Mouse (Mus musculus) neural tube, embryonic 12.5 days (tissue): ENCODE results near the gene Pimreg. TPM values are rescaled to one million over a fixed set of nuclear protein-coding genes. Genes with fewer than 3 reads are reported as not detected.

Source experiments
- ATAC-seq: fragments of 200-750 bp; cut with Nextera tagmentation; 2 replicates; pipeline ENCODE4 v1.8.0; 2017; ENCODE audit warnings: low read depth, mild to moderate bottlenecking, moderate TSS enrichment, moderate library complexity; ENCODE audit not compliant: low FRiP score
- H3K27ac ChIP-seq: fragments of 300-500 bp; sonication (generic); 2 replicates; pipeline ENCODE4 v1.5.1; 2016
- H3K27me3 ChIP-seq: fragments of 300-500 bp; sonication (generic); replicated peaks from 2 replicates; pipeline ENCODE4 v1.6.1; 2016; ENCODE audit warnings: mild to moderate bottlenecking
- H3K36me3 ChIP-seq: fragments of 300-500 bp; sonication (generic); 2 replicates; pipeline ENCODE4 v1.6.1; 2016; ENCODE audit warnings: mild to moderate bottlenecking
- H3K4me1 ChIP-seq: fragments of 300-500 bp; sonication (generic); 2 replicates; pipeline ENCODE4 v1.6.1; 2016
- H3K4me2 ChIP-seq: fragments of 300-500 bp; sonication (generic); replicated peaks from 2 replicates; pipeline ENCODE4 v1.6.1; 2016; ENCODE audit warnings: mild to moderate bottlenecking
- H3K4me3 ChIP-seq: fragments of 300-500 bp; sonication (generic); 2 replicates; pipeline ENCODE4 v1.5.1; 2016
- H3K9ac ChIP-seq: fragments of 300-500 bp; sonication (generic); 2 replicates; pipeline ENCODE4 v1.6.1; 2016; ENCODE audit warnings: mild to moderate bottlenecking
- H3K9me3 ChIP-seq: fragments of 300-500 bp; sonication (generic); 2 replicates; pipeline ENCODE4 v1.6.1; 2016; ENCODE audit warnings: mild to moderate bottlenecking
- WGBS: fragments of 180-500 bp; shearing (Covaris S2); methylation state at CpG from one replicate; pipeline ENCODE4 v1.1.7; 2016; 5-methylcytosine and 5-hydroxymethylcytosine counted together
- polyA plus RNA-seq: library from polyadenylated mRNA; unstranded; fragments of >200 nt; fragmentation: Nextera tagmentation; extraction: Ambion mirVana; gene quantifications from 2 replicates; pipeline ENCODE4 v1.2.1, GENCODE M21; 2016

Pimreg gene
- polyA plus RNA-seq, 1 experiment from 2014 or later, result 116 TPM

DNA sequence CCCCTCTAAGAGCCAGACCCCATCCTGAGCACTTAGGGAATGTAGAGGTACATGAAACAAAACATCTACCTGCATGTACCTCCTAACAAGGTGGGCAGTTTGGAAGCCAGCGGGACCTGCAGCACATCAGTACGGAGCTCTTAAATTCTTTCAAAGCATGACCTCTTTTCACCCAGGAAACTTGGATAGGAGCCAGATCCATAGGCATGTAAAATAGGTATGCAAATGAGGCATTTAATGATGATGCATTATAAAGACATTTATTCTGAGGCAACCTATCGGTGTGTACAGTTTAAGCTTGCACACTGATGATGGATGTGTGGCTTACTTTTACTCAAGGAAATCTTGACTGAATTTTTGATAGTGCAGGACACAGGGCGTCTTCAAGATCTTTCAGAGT is 27.2 kb upstream of the Pimreg start:
- Histone ChIP-seq H3K27me3 (no peaks in the 10 kb centered on the region), H3K4me2 (no peak overlapping the region), H3K4me1 (peaks cover 10% of the 10 kb centered on the region), H3K4me3 (no peak overlapping the region), H3K9ac (no peak overlapping the region), H3K36me3 (no peaks in the 10 kb centered on the region), H3K9me3 (no peaks in the 10 kb centered on the region), H3K27ac (no peak overlapping the region)
- no peak for ATAC-seq
- 57% methylated on average over 4 of the region's 4 CpGs for WGBS

DNA sequence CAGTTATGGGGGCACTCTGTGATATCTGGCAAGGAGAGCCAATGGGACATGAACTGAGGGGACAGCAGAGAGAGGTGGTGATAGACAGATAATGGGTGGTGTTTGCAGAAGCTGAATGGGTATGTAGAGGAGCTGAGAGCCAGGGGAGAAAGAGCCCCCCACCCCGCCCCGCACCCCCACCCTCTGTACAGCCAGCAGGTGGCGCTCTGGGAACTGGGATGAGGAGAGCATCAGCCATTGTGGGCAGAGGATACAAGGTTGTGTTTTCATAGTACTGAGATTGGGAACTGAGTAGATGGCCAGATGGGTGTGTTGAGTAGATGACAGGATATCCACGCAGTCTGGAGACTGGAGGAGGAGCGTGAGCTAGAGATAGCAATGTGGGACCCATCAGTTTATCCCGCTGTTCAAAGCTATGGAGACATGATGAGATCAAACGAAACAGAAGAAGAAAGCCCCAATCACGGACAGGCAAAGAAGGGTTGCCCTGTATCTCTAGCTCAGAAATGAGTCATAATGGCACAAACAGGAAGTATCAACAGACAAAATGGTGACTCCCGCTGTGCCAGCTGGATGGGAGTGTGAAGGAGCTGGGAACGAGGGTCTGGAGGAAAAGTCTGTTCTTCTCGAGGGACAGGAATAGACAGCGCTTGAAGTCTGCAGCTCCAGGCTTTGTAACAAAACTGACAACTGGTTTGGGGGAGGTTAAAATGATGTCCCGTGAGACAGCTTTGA is 25.1 kb upstream of the Pimreg start:
- Histone ChIP-seq H3K4me2 (no peak overlapping the region), H3K27me3 (no peaks in the 10 kb centered on the region), H3K4me1 (peaks cover 2% of the 10 kb centered on the region), H3K27ac (no peak overlapping the region), H3K36me3 (no peaks in the 10 kb centered on the region), H3K9me3 (no peaks in the 10 kb centered on the region), H3K9ac (no peak overlapping the region), H3K4me3 (no peak overlapping the region)
- no peak for ATAC-seq
- 85% methylated on average over 13 of the region's 13 CpGs for WGBS

DNA sequence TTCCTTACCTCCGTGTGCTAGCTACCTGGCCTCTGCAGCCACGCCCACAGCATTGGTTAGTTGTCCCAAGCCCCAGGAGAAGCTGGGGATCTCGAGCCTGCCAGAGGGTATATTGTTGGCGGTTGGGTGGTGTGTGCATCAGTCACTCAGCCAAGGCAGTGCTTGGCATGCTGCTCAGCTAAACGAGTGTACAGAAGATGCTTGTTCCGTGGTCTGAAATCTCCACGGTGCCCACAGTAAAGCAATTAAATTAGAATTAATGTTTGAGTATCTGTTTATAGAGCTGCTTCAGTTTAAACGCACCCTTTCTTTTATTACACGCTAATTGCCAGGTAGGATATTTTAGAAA is 24.6 kb upstream of the Pimreg start:
- Histone ChIP-seq H3K27ac (no peak overlapping the region), H3K9ac (no peak overlapping the region), H3K4me2 (no peak overlapping the region), H3K27me3 (no peaks in the 10 kb centered on the region), H3K9me3 (no peaks in the 10 kb centered on the region), H3K4me1 (no peaks in the 10 kb centered on the region; the same call in 1 of the 2 replicates), H3K36me3 (no peaks in the 10 kb centered on the region), H3K4me3 (no peak overlapping the region)
- 81% methylated on average over 9 of the region's 9 CpGs for WGBS
- ATAC-seq, result no peak

DNA sequence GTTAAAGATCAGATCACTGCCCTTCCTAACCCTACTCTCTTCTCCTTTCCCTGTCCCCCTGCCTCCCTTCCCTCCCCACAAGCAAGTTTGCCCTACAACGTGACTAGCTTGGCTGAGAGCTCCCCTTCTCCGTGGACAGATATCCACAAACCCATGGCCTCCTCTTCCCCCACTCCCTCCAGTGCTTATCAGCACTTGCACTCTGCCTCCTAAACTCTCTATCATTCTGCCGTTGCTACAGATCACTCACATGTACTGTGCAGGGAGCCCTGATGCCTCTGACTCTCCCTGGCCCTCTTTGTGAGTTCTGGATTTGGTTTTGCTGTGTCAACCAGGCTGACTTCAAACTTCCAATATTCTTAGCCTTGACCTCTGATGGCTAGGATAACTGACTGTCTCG is 20.8 kb upstream of the Pimreg start:
- H3K4me3 ChIP-seq, result no peak overlapping the region
- no peak overlapping the region for H3K9ac ChIP-seq
- H3K4me1 ChIP-seq, result peaks cover 7% of the 10 kb centered on the region; the same call in 1 of the 2 replicates
- no peaks in the 10 kb centered on the region for H3K9me3 ChIP-seq
- no peak overlapping the region for H3K27ac ChIP-seq
- H3K27me3 ChIP-seq, result no peaks in the 10 kb centered on the region
- 93% methylated on average over 4 of the region's 4 CpGs for WGBS
- H3K36me3 ChIP-seq, result no peaks in the 10 kb centered on the region
- no peak for ATAC-seq
- H3K4me2 ChIP-seq, result no peak overlapping the region

DNA sequence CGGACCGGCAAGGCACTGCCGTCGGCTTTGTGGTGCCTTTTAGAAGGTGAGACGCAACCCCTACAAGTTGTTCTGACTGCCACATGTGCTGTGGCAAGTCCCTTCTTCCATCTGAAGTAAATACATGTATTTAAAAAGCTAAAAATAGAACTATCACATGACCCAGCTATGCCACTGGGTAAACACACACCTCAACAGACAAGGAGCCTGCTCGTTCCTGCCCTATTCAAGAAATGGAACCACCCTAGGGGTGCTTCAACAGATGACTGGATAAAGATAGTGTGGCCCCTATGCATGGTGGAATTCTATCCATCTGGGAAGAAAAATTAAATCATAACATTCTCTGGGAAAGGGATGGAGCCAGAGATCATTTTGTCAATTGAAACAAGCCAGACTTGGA is 19.0 kb upstream of the Pimreg start:
- 0 out of 2 replicates have a peak, but pooled peaks cover 7% of the 10 kb centered on the region for H3K4me1 ChIP-seq
- H3K36me3 ChIP-seq, result no peaks in the 10 kb centered on the region
- WGBS, result 85% methylated on average over 6 of the region's 6 CpGs
- H3K27me3 ChIP-seq, result no peaks in the 10 kb centered on the region
- H3K27ac ChIP-seq, result no peak overlapping the region
- no peak for ATAC-seq
- H3K4me3 ChIP-seq, result no peak overlapping the region
- H3K9ac ChIP-seq, result no peak overlapping the region
- H3K9me3 ChIP-seq, result no peaks in the 10 kb centered on the region
- no peak overlapping the region for H3K4me2 ChIP-seq

DNA sequence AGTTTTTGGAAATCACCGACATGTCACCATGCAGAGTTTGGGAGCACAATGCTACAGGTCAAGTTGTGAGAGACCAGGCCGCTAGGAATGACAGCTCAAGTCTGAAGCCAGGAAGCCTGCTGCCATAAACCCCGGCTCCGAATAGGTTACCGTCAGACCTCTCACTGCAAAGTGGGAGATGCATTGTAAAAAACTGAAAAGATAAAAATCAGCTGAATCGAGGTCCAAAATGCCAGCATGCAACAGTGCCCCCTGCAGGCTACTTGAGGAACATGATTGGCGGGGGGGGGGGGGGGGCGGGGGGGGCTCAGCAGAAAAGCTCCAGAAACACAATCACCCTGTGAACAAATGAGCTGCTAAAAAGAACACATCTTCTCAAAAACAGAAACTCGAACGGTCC is 18.3 kb upstream of the Pimreg start:
- Histone ChIP-seq H3K27me3 (no peaks in the 10 kb centered on the region), H3K36me3 (no peaks in the 10 kb centered on the region), H3K9ac (no peak overlapping the region), H3K27ac (no peak overlapping the region), H3K4me3 (no peak overlapping the region), H3K9me3 (no peaks in the 10 kb centered on the region), H3K4me1 (0 out of 2 replicates have a peak, but pooled peaks cover 7% of the 10 kb centered on the region), H3K4me2 (no peak overlapping the region)
- no peak for ATAC-seq
- 36% methylated on average over 10 of the region's 10 CpGs for WGBS

DNA sequence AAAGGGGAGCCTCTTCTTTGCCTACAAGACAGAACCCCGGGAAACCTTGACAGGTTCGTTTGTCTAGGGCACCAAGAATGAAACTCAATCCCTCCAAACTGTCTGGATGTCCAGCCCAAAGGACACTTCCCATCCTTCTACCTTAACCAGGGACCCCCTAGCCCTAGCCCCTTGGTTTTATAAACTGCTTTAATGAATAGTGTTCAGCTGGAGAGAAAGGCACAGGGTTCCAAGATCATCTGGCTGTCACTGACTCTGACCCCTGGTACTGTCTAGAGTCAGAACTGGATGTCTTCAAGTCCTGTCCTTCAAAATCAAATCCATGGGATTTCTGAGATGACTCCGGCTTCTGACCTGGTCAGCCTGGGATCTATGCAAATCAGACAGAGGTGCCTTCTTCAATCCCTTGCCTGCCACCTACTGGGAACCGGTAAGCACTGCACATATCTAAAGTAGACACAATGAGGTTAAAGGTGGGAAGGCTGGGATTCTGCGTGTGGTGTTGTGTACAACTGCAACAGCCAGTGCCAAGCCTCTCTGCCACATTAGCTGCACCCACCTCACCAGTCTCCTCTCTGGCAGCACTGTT is 17.5 kb upstream of the Pimreg start:
- Histone ChIP-seq H3K4me2 (no peak overlapping the region), H3K4me1 (0 out of 2 replicates have a peak, but pooled peaks cover 7% of the 10 kb centered on the region), H3K9ac (no peak overlapping the region), H3K9me3 (no peaks in the 10 kb centered on the region), H3K4me3 (no peak overlapping the region), H3K27ac (no peak overlapping the region), H3K27me3 (peaks cover 5% of the 10 kb centered on the region), H3K36me3 (no peaks in the 10 kb centered on the region)
- 29% methylated on average over 5 of the region's 5 CpGs for WGBS
- ATAC-seq, result no peak

DNA sequence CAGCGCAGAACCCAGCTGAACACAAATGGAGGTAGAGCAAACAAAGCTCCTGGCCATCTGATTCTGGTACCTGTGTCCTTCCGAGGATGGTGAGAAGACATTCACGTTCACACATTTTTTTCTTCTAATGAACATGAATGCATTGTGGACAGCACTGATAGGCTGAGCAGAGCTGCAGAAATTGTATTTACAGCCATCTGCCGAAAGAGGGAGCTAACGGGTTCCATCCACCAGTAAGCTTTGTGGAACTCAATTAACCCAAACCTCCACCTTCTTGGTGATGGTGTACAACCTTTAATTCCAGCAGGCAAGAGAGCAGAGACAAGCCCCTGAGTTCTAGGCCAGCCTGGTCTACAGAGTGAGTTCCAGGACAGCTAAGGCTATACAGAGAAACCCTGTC is 16.0 kb upstream of the Pimreg start:
- Histone ChIP-seq H3K4me1 (0 out of 2 replicates have a peak, but pooled peaks cover 7% of the 10 kb centered on the region), H3K36me3 (no peaks in the 10 kb centered on the region), H3K9ac (no peak overlapping the region), H3K27ac (no peak overlapping the region), H3K4me2 (no peak overlapping the region), H3K27me3 (peaks cover 11% of the 10 kb centered on the region), H3K9me3 (no peaks in the 10 kb centered on the region), H3K4me3 (no peak overlapping the region)
- no peak for ATAC-seq
- WGBS, result 41% methylated on average over 5 of the region's 5 CpGs

DNA sequence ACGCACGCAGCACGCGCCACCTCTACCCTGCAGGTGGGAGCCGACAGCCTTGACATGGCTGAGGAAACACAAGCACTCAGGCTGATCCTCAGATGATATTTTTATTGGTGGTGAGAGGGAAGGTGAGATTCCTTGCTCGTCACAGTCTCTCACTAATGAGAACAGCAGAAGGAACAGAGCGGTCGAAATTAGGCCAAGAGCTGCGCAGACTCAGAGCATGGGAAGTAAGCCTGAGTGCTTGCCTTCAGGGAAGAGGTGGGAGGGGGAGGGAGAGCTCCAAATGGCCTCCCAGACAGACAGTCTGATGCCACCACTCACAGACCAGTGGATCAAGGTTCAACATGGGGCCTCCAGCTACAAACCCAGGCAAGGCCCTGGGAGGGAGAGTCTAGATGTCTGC is 15.3 kb upstream of the Pimreg start:
- no peak for ATAC-seq
- no peak overlapping the region for H3K27ac ChIP-seq
- H3K4me3 ChIP-seq, result no peak overlapping the region
- no peak overlapping the region for H3K9ac ChIP-seq
- 0 out of 2 replicates have a peak, but pooled peaks cover 7% of the 10 kb centered on the region for H3K4me1 ChIP-seq
- no peaks in the 10 kb centered on the region for H3K9me3 ChIP-seq
- peaks cover 11% of the 10 kb centered on the region for H3K27me3 ChIP-seq
- 89% methylated on average over 9 of the region's 9 CpGs for WGBS
- no peak overlapping the region for H3K4me2 ChIP-seq
- H3K36me3 ChIP-seq, result no peaks in the 10 kb centered on the region

DNA sequence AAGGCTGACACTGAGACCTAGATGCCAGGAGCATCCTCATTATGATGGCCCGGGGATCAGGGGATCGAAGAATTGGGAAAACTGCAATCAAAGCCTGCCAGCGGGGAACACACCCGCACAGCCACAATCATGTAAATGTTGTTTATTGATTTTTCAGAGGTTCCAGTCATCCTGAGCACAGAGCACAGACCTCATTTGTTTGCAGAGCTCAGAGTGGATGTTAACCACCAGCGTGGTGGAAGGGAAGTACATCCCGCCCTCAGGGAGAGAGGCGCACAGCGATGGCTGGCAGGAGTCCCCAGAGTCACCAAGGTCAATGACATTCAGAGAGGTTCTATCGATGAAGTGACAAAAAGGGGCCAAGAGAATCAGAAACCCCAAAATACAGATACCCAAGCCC is 14.0 kb upstream of the Pimreg start:
- no peak overlapping the region for H3K4me2 ChIP-seq
- no peak overlapping the region for H3K27ac ChIP-seq
- H3K4me1 ChIP-seq, result 0 out of 2 replicates have a peak, but pooled peaks cover 7% of the 10 kb centered on the region
- ATAC-seq, result no peak
- no peak overlapping the region for H3K4me3 ChIP-seq
- 83% methylated on average over 9 of the region's 9 CpGs for WGBS
- no peak overlapping the region for H3K9ac ChIP-seq
- H3K9me3 ChIP-seq, result no peaks in the 10 kb centered on the region
- no peaks in the 10 kb centered on the region for H3K36me3 ChIP-seq
- peaks cover 11% of the 10 kb centered on the region for H3K27me3 ChIP-seq

DNA sequence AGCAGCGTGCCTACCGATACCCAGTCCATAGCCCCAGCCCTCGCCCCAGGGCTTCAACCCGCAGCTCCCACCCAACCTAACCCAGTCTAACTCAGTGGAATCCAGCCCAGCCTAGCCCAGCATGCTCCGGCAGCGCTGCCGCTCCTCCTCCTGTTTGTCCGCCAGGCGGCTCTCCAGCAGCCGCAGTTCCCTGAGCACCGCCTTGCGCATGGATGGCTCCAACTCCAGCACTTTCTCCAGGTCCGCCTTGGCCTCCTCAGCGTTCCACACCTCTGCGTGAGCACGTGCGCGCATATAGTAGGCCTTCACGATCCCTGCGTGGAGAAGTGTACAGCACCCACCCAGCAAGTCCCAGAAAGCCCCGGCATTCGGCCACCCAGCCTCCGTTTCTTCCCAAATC is 12.7 kb upstream of the Pimreg start:
- no peaks in the 10 kb centered on the region for H3K4me1 ChIP-seq
- H3K4me3 ChIP-seq, result no peak overlapping the region
- peaks cover 11% of the 10 kb centered on the region for H3K27me3 ChIP-seq
- H3K36me3 ChIP-seq, result no peaks in the 10 kb centered on the region
- WGBS, result 24% methylated on average over 23 of the region's 23 CpGs
- ATAC-seq, result no peak; the same call in 1 of the 2 replicates
- no peak overlapping the region; the same call in 1 of the 2 replicates for H3K4me2 ChIP-seq
- H3K9me3 ChIP-seq, result no peaks in the 10 kb centered on the region
- no peak overlapping the region for H3K9ac ChIP-seq
- no peak overlapping the region for H3K27ac ChIP-seq

DNA sequence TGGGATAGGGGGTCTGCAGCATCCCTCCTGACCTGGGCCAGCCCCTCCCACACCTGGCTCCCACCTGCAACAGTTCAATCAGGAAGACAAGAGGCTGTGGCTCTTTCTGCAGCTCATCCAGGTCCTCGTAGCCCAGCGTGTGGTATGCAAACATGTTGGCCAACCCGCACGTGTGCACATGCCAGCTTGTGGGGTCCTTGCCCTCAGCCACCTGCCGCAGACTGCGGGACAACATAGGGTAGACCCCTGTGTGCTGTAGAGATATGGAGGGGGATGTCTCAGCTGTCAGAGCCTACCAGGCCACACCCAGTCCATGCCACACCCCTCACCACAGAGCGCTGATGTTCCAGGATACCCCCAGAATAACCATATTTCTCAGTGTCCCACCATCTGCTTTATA is 10.5 kb upstream of the Pimreg start:
- WGBS, result 91% methylated on average over 7 of the region's 7 CpGs
- H3K4me1 ChIP-seq, result no peaks in the 10 kb centered on the region
- ATAC-seq, result no peak
- H3K9ac ChIP-seq, result no peak overlapping the region
- H3K4me3 ChIP-seq, result no peak overlapping the region
- H3K27me3 ChIP-seq, result peaks cover 11% of the 10 kb centered on the region
- H3K27ac ChIP-seq, result no peak overlapping the region
- H3K4me2 ChIP-seq, result no peak overlapping the region
- no peaks in the 10 kb centered on the region for H3K36me3 ChIP-seq
- H3K9me3 ChIP-seq, result no peaks in the 10 kb centered on the region

DNA sequence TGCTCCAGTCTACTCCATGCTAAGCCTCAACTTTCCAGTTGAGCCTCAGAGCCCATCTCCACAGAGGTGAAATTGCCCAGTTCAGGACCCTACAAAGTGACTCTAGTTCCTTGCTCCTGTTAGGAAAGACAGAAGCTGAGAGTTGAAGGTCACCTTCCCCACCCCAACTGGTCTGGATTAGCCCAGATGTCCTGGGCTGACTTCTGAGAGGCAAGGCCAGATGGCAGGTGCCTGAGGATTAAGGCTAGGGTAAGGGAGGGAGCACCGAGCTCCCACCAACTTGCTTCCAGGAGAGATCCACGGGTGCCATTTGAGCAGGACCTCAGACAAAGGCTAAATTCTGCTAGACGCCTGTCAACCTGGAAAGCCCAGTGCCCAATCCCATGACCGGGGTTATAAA is 9.7 kb upstream of the Pimreg start:
- no peak overlapping the region for H3K27ac ChIP-seq
- no peak for ATAC-seq
- 78% methylated on average over 4 of the region's 4 CpGs for whole genome bisulfite sequencing
- no peak overlapping the region for H3K4me3 ChIP-seq
- H3K36me3 ChIP-seq, result no peaks in the 10 kb centered on the region
- H3K4me1 ChIP-seq, result no peaks in the 10 kb centered on the region
- H3K9ac ChIP-seq, result no peak overlapping the region
- H3K9me3 ChIP-seq, result no peaks in the 10 kb centered on the region
- H3K4me2 ChIP-seq, result no peak overlapping the region
- H3K27me3 ChIP-seq, result peaks cover 11% of the 10 kb centered on the region
